ENCODE assay signal across 8 mouse cellular contexts in genomic region chr8:112411213-112411612, GRCm38 (mm10).
A peak's percentile ranks its signal among the peaks of the same experiment; 100 is the strongest.
DNase-seq lines count a peak whose midpoint lies in the region; ATAC-seq and TF ChIP-seq lines count a peak whose summit lies in the region.

No protein-coding gene starts in this region.

- 25% methylated on average over 6 of the region's 6 CpGs for WGBS in embryonic facial prominence, embryonic 14.5 days
- WGBS in lung, embryonic 14.5 days, result 23% methylated on average over 6 of the region's 6 CpGs

- H3K36me3 ChIP-seq in embryonic facial prominence, embryonic 14.5 days (ENCODE audit: control insufficient read depth, insufficient read depth, low read length), result no peaks in the 10 kb centered on the region
- H3K36me3 ChIP-seq in lung, embryonic 14.5 days (ENCODE audit: insufficient read depth), result no peaks in the 10 kb centered on the region

- ATAC-seq in embryonic facial prominence, embryonic 14.5 days (ENCODE audit: low read depth), result no peak
- no peak for ATAC-seq in lung, embryonic 14.5 days (ENCODE audit: insufficient read depth)

- H3K9me3 ChIP-seq in embryonic facial prominence, embryonic 14.5 days (ENCODE audit: control insufficient read depth, low read length), result no peaks in the 10 kb centered on the region
- no peaks in the 10 kb centered on the region for H3K9me3 ChIP-seq in lung, embryonic 14.5 days (ENCODE audit: low read depth, low read length)

- peak; percentile 66 for TF ChIP-seq CTCF in lung, embryonic 14.5 days (IDR thresholded peaks at IDR 0.05; ENCODE audit: low read depth)

- no peak overlapping the region for H3K4me3 ChIP-seq in embryonic facial prominence, embryonic 14.5 days (ENCODE audit: low read depth, low read length)
- no peak overlapping the region for H3K4me3 ChIP-seq in lung, embryonic 14.5 days (ENCODE audit: low read depth, low read length)

- H3K4me2 ChIP-seq in embryonic facial prominence, embryonic 14.5 days (ENCODE audit: low read depth, low read length), result no peak overlapping the region
- H3K4me2 ChIP-seq in lung, embryonic 14.5 days, result no peak overlapping the region

- no peak overlapping the region for H3K9ac ChIP-seq in embryonic facial prominence, embryonic 14.5 days (ENCODE audit: low read depth, low read length)
- H3K9ac ChIP-seq in lung, embryonic 14.5 days, result no peak overlapping the region

- no peaks in the 10 kb centered on the region for H3K27me3 ChIP-seq in embryonic facial prominence, embryonic 14.5 days (replicated peaks; ENCODE audit: control insufficient read depth, insufficient read depth, low read length)
- H3K27me3 ChIP-seq in lung, embryonic 14.5 days (ENCODE audit: insufficient read depth, low read length), result no peaks in the 10 kb centered on the region

- peak; percentile 42 for DNase-seq in gastrocnemius, postnatal 10 days
- DNase-seq in gastrocnemius, adult 8-10 months (ENCODE audit: low spot score in 2 of 2), result no peak
- DNase-seq in ovary, postnatal 36 days (ENCODE audit: low spot score), result peak; percentile 6
- no peak for DNase-seq in ovary, postnatal 10 days (ENCODE audit: low spot score)
- DNase-seq in adrenal gland, postnatal 25 days, result peak; percentile 61
- peak; percentile 8 for DNase-seq in embryonic facial prominence, embryonic 14.5 days (ENCODE audit: low spot score)
- DNase-seq in lung, embryonic 14.5 days, result peak; percentile 53
- no peak for DNase-seq in spleen, postnatal 4 days (ENCODE audit: low spot score in 2 of 2)

- no peak overlapping the region for H3K27ac ChIP-seq in embryonic facial prominence, embryonic 14.5 days (replicated peaks; ENCODE audit: low read depth, low read length)
- no peak overlapping the region for H3K27ac ChIP-seq in lung, embryonic 14.5 days (ENCODE audit: low read depth)

- H3K4me1 ChIP-seq in embryonic facial prominence, embryonic 14.5 days (ENCODE audit: control insufficient read depth, insufficient read depth, low read length), result no peaks in the 10 kb centered on the region
- H3K4me1 ChIP-seq in lung, embryonic 14.5 days (ENCODE audit: insufficient read depth), result no peaks in the 10 kb centered on the region

Comparison
In these comparisons a context has a peak if more than half of its experiments do, and no peak if none do; other contexts are left out.
1. DNase-seq: peak in gastrocnemius, postnatal 10 days (single experiment), ovary, postnatal 36 days (single experiment), adrenal gland, postnatal 25 days (single experiment), embryonic facial prominence, embryonic 14.5 days (single experiment) and lung, embryonic 14.5 days (single experiment); none in gastrocnemius, adult 8-10 months (0 of 2), ovary, postnatal 10 days (single experiment) and spleen, postnatal 4 days (0 of 2).